Comparison of ENCODE assay signal across 8 mouse cellular contexts in the genomic region with DNA sequence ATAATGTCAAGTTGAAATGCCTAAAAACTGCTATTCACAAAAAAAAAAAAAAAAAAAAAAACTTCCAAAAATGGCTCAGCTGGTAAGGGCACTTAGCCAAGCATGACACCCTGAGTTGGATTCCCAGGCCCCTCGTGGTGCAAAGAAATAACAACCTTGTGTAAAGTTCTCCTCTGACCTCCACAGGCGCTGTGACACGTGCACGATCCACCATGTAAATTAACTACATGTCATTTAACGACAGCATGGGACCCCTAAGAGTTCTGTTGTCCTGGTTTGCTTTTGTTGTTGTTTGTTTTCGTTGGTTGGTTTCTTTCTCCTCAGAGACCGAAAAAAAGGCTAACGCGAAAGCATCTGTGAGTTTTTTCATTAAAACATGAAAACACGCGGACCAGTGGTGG. TPM values are rescaled to one million over a fixed set of nuclear protein-coding genes. Genes with fewer than 3 reads are reported as not detected.
DNase-seq lines count a peak whose midpoint lies in the region; ATAC-seq and TF ChIP-seq lines count a peak whose summit lies in the region.

No protein-coding gene starts in this region.

- TF ChIP-seq POLR2A in bone marrow, adult 2 months (IDR thresholded peaks at IDR 0.05; ENCODE audit: borderline replicate concordance, control insufficient read depth, low read depth, low read length), result no peak

- peak overlapping the region; percentile 68 for H3K4me3 ChIP-seq in bone marrow, adult 2 months (replicated peaks; ENCODE audit: control insufficient read depth, low read depth, low read length)
- H3K4me3 ChIP-seq in hindbrain, embryonic 15.5 days, result peak overlapping the region; percentile 79
- H3K4me3 ChIP-seq in midbrain, postnatal 0 days (ENCODE audit: low read depth, low read length), result peak overlapping the region; percentile 73

- H3K4me1 ChIP-seq in bone marrow, adult 2 months (ENCODE audit: control insufficient read depth, insufficient read depth, low read length), result no peaks in the 10 kb centered on the region; the same call in 1 of the 2 replicates
- peaks cover 12% of the 10 kb centered on the region for H3K4me1 ChIP-seq in hindbrain, embryonic 15.5 days (replicated peaks)
- H3K4me1 ChIP-seq in midbrain, postnatal 0 days (ENCODE audit: insufficient read depth, low read length), result no peaks in the 10 kb centered on the region

- peaks cover 2% of the 10 kb centered on the region; the same call in 1 of the 2 replicates for H3K27me3 ChIP-seq in hindbrain, embryonic 15.5 days
- no peaks in the 10 kb centered on the region for H3K27me3 ChIP-seq in midbrain, postnatal 0 days (ENCODE audit: insufficient read depth, low read length)

- no peak for ATAC-seq in hindbrain, embryonic 15.5 days (ENCODE audit: low FRiP score, low read depth)
- no peak for ATAC-seq in midbrain, postnatal 0 days (ENCODE audit: low FRiP score)

- WGBS in bone marrow, adult 2 months, result 20% methylated on average over 11 of the region's 11 CpGs
- 55% methylated on average over 11 of the region's 11 CpGs for WGBS in hindbrain, embryonic 15.5 days
- WGBS in midbrain, postnatal 0 days, result 54% methylated on average over 11 of the region's 11 CpGs

- H3K9me3 ChIP-seq in hindbrain, embryonic 15.5 days, result no peaks in the 10 kb centered on the region
- H3K9me3 ChIP-seq in midbrain, postnatal 0 days (ENCODE audit: low read length), result no peaks in the 10 kb centered on the region

- H3K4me2 ChIP-seq in hindbrain, embryonic 15.5 days, result peak overlapping the region; percentile 58
- peak overlapping the region; percentile 65 for H3K4me2 ChIP-seq in midbrain, postnatal 0 days (ENCODE audit: low read depth, low read length, poor library complexity, severe bottlenecking)

- H3K36me3 ChIP-seq in hindbrain, embryonic 15.5 days, result 0 out of 2 replicates have a peak, but pooled peaks cover 5% of the 10 kb centered on the region
- H3K36me3 ChIP-seq in midbrain, postnatal 0 days (ENCODE audit: insufficient read depth, low read length), result peaks cover 5% of the 10 kb centered on the region; the same call in 1 of the 2 replicates

- no peak overlapping the region; the same call in 1 of the 2 replicates for H3K27ac ChIP-seq in bone marrow, adult 2 months (ENCODE audit: control insufficient read depth, insufficient read depth, low read depth, low read length, poor library complexity)
- peak overlapping the region; percentile 97 for H3K27ac ChIP-seq in hindbrain, embryonic 15.5 days (replicated peaks)
- peak overlapping the region; percentile 99 for H3K27ac ChIP-seq in midbrain, postnatal 0 days (ENCODE audit: low read depth, low read length)

- TF ChIP-seq CTCF in bone marrow, adult 2 months (IDR thresholded peaks at IDR 0.05; ENCODE audit: control insufficient read depth, insufficient read depth, low read length), result no peak
- no peak for TF ChIP-seq CTCF in midbrain, postnatal 0 days (IDR thresholded peaks at IDR 0.05)

- H3K9ac ChIP-seq in hindbrain, embryonic 15.5 days, result peak overlapping the region; percentile 76
- H3K9ac ChIP-seq in midbrain, postnatal 0 days (replicated peaks; ENCODE audit: low read length, poor library complexity, severe bottlenecking), result peak overlapping the region; percentile 79

- peak; percentile 35 for DNase-seq in kidney, postnatal 10 days
- DNase-seq in kidney, adult 18-20 months, result no peak
- DNase-seq in midbrain, postnatal 0 days (ENCODE audit: low spot score), result no peak
- no peak for DNase-seq in ovary, postnatal 10 days (ENCODE audit: low spot score)
- no peak for DNase-seq in right cerebral cortex, adult 2 months (ENCODE audit: low spot score in 2 of 2)
- no peak for DNase-seq in adrenal gland, adult 18-20 months (ENCODE audit: low spot score in 2 of 2)

RNA-seq across cellular contexts. Expression of a gene that starts 0.6 kb away (rescaled TPM):
- 3.6 and 5.7 TPM in 2 replicates for polyA plus RNA-seq in bone marrow, adult 2 months (2011; ENCODE audit: insufficient read depth, insufficient read length, low replicate concordance, missing spikeins)
- 73.9 and 79.0 TPM in 2 replicates for polyA plus RNA-seq in hindbrain, embryonic 15.5 days (2015; fragmentation: Nextera tagmentation; extraction: Ambion mirVana)
- total RNA-seq in midbrain, postnatal 0 days (2014; rRNA removed), result 87.3 and 96.1 TPM in 2 replicates
- polyA plus RNA-seq in midbrain, postnatal 0 days (2015; fragmentation: Nextera tagmentation; extraction: Ambion mirVana), result 76.2 and 82.7 TPM in 2 replicates
- 10 to 100 TPM; 15.9 to 18.3 TPM for total RNA-seq in adrenal gland, adult 18-20 months (2021)

RNA-seq across cellular contexts. Expression of a gene that starts 9.1 kb away (rescaled TPM):
- polyA plus RNA-seq in bone marrow, adult 2 months (2011; ENCODE audit: insufficient read depth, insufficient read length, low replicate concordance, missing spikeins), result 140 and 230 TPM in 2 replicates
- polyA plus RNA-seq in hindbrain, embryonic 15.5 days (2015; fragmentation: Nextera tagmentation; extraction: Ambion mirVana), result 315 and 329 TPM in 2 replicates
- total RNA-seq in midbrain, postnatal 0 days (2014; rRNA removed), result 190 and 269 TPM in 2 replicates
- 302 and 345 TPM in 2 replicates for polyA plus RNA-seq in midbrain, postnatal 0 days (2015; fragmentation: Nextera tagmentation; extraction: Ambion mirVana)
- 100 to 1,000 TPM; 210 to 272 TPM for total RNA-seq in adrenal gland, adult 18-20 months (2021)

RNA-seq across cellular contexts. Expression of a gene that starts 29.4 kb away (rescaled TPM):
- polyA plus RNA-seq in bone marrow, adult 2 months (2011; ENCODE audit: insufficient read depth, insufficient read length, low replicate concordance, missing spikeins), result 5.0 and 8.1 TPM in 2 replicates
- 2.4 and 2.8 TPM in 2 replicates for polyA plus RNA-seq in hindbrain, embryonic 15.5 days (2015; fragmentation: Nextera tagmentation; extraction: Ambion mirVana)
- total RNA-seq in midbrain, postnatal 0 days (2014; rRNA removed), result 1.7 and 2.4 TPM in 2 replicates
- polyA plus RNA-seq in midbrain, postnatal 0 days (2015; fragmentation: Nextera tagmentation; extraction: Ambion mirVana), result 0.73 and 1.2 TPM in 2 replicates
- 1 to 10 TPM; 5.6 to 6.2 TPM for total RNA-seq in adrenal gland, adult 18-20 months (2021)

RNA-seq across cellular contexts. Expression of a gene that starts 45.3 kb away (rescaled TPM):
- 7.0 and 17.4 TPM in 2 replicates for polyA plus RNA-seq in bone marrow, adult 2 months (2011; ENCODE audit: insufficient read depth, insufficient read length, low replicate concordance, missing spikeins)
- 26.3 and 27.7 TPM in 2 replicates for polyA plus RNA-seq in hindbrain, embryonic 15.5 days (2015; fragmentation: Nextera tagmentation; extraction: Ambion mirVana)
- 17.7 and 30.7 TPM in 2 replicates for total RNA-seq in midbrain, postnatal 0 days (2014; rRNA removed)
- 23.8 and 28.9 TPM in 2 replicates for polyA plus RNA-seq in midbrain, postnatal 0 days (2015; fragmentation: Nextera tagmentation; extraction: Ambion mirVana)
- 10 to 100 TPM in 1 of 2 experiments, 1 to 10 TPM in 1; 9.7 to 15.6 TPM for total RNA-seq in adrenal gland, adult 18-20 months (2021)

Comparison
In these comparisons a context has a peak if more than half of its experiments do, and no peak if none do; other contexts are left out.
1. RNA of a gene that starts 0.6 kb away (polyA plus RNA-seq): 76.2 to 82.7 TPM in midbrain, postnatal 0 days and 73.9 to 79.0 TPM in hindbrain, embryonic 15.5 days; 3.6 to 5.7 TPM in bone marrow, adult 2 months; every median in the first group is over 10 times any median in the second.
2. Peak in every context shown above with its lines, with median percentiles within 50 percentile points of each other: H3K4me3 ChIP-seq.